Mouse (Mus musculus): ENCODE measurements around the gene Map4k5. TPM values are rescaled to one million over a fixed set of nuclear protein-coding genes. Genes with fewer than 3 reads are reported as not detected.

Gene Map4k5
- 31.9 and 33.7 TPM in 2 replicates for polyA plus RNA-seq (2016; fragmentation: Nextera tagmentation; extraction: Ambion mirVana)

DNA sequence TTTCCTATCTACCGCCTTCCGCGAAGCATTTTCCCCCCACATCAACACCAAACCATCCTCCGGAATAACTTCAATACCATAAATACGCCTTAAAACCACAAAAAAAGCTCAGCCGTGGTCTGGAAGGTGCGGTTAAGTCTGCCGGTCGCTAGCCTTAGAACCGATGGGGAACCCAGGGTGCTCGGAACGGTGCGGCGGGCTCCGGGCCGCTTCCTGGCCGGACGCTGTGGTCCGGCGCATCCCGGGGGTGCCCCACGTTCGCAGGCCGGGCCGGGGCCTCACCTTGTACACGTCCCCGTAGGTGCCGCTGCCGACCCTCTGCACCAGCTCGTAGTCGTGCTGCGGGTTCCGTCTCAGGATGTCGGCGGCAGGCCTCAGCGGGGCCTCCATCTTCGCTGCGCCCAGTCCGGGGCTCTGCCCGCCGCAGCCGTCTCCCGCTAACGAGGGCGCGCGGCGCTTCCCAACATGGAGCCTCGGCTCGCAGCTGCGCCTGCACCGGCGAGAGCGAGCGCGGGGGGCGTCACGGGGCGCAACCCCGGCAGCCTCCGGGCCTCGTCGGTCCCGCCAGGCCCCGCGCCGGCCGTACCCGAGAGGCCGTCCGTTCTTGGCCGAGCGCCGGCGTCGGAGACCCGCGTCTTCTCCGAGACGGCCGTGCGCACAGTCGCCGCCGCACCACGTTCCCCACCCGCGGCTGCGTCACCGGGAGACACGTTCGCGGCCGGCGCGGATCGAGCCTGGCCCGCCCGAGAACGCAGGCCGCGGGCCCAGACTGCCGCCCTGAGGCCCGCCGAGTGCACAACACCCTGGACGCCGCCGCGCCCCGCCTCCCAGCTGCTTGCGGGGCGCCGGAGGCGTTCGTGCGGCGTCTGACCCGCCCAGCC lies at the start of gene Map4k5, which contains the start of gene Atl1:
TSS of gene Map4k5 (minus strand) at position 830 of the 881 bp plus-strand sequence.
TSS of gene Atl1 (plus strand) at position 244 of the 881 bp plus-strand sequence.
- Histone ChIP-seq H3K36me3 (replicated peaks) (peaks cover 6% of the 10 kb centered on the region; the same call in 1 of the 2 replicates), H3K4me1 (peaks cover 47% of the 10 kb centered on the region), H3K9me3 (no peaks in the 10 kb centered on the region), H3K4me3 (peak within 1 kb of the TSS; percentile 92), H3K27me3 (replicated peaks; ENCODE audit: low read depth, poor library complexity, severe bottlenecking) (no peaks in the 10 kb centered on the region), H3K27ac (replicated peaks) (peak within 1 kb of the TSS; percentile 98)
- DNase-seq (ENCODE audit: low spot score): peak; percentile 92
- WGBS: under 1% methylated on average over 118 of the region's 118 CpGs

DNA sequence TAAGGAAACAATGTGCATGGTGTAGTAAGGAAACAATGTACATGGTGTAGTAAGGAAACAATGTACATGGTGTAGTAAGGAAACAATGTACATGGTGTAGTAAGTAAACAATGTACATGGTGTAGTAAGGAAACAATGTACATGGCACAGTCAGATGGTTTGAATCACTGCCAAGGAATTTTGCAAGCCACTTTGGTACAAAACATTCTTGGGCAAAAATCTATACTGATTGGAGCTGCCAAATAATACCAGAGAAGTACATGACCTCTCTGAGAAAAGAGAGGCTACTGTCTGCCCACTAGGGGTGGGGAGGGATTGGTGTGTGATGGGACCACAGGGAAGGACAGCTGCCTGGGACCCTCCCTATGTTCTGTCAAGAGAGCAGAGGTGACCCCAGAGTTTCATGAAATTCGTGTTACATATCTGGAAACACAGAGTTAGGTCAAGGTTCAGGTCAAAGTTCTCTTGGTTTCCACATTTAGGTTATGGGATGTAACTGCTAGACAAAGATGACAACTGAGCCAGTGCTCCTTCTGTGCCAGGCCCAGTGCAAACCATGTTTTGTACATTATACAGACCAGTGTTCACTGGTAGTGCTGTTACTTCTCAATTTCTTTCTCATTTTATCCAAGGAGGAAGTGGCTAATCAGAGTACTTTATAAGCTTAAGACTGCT lies 48.8 kb upstream of the Map4k5 start:
- Histone ChIP-seq H3K9me3 (no peaks in the 10 kb centered on the region), H3K4me1 (0 out of 2 replicates have a peak, but pooled peaks cover 6% of the 10 kb centered on the region), H3K4me3 (no peak overlapping the region), H3K36me3 (replicated peaks) (peaks cover 5% of the 10 kb centered on the region; the same call in 1 of the 2 replicates), H3K27me3 (replicated peaks; ENCODE audit: low read depth, poor library complexity, severe bottlenecking) (no peaks in the 10 kb centered on the region), H3K27ac (replicated peaks) (no peak overlapping the region)
- 55% methylated on average over 1 of the region's 1 CpGs for WGBS
- DNase-seq (ENCODE audit: low spot score): no peak

DNA sequence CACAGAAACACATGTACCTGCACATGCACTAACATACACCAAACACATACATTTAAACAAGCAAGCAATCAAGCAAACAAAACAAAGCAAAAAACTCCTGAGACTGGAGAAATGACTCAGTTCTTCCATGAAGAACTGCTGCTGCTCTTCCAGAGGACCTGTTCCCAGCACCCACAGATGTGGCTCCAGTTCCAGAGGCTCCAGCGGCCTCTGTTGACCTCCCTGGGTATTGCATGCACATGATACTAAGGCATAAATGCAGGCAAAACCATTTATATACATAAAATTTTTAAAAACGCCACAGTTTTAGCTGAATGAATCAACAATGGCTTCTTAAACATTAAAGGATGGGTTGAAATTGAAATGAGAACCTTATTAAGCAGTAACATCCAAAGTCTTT lies 46.3 kb upstream of the Map4k5 start:
- H3K36me3 ChIP-seq (replicated peaks): peaks cover 5% of the 10 kb centered on the region; the same call in 1 of the 2 replicates
- no peak overlapping the region for H3K27ac ChIP-seq (replicated peaks)
- no peak overlapping the region for H3K4me3 ChIP-seq
- no peaks in the 10 kb centered on the region for H3K9me3 ChIP-seq
- H3K4me1 ChIP-seq: 0 out of 2 replicates have a peak, but pooled peaks cover 6% of the 10 kb centered on the region
- 58% methylated on average over 2 of the region's 2 CpGs for WGBS
- no peak for DNase-seq (ENCODE audit: low spot score)
- H3K27me3 ChIP-seq (replicated peaks; ENCODE audit: low read depth, poor library complexity, severe bottlenecking): no peaks in the 10 kb centered on the region

DNA sequence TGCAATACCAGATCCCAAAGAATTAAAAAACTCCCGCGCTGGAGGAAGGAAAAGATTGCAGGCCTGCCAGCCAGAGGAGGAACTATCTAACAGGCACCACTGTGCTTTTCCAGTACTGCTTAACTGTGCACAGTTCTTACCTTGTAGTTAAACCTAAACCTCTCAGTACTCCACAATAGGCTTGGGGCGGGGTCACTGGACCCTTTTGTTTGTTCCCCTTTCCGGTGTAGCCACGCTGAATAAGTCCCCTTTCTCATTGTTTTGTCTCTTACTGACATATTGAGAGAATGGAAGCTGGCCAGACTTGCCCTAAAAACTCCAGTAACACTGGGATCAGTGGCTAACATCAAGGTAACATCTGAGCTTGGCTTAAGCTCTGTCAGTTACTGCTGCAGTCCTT lies 44.7 kb upstream of the Map4k5 start:
- Histone ChIP-seq H3K4me3 (no peak overlapping the region), H3K27me3 (replicated peaks; ENCODE audit: low read depth, poor library complexity, severe bottlenecking) (no peaks in the 10 kb centered on the region), H3K27ac (replicated peaks) (no peak overlapping the region), H3K36me3 (replicated peaks) (peaks cover 5% of the 10 kb centered on the region; the same call in 1 of the 2 replicates), H3K4me1 (0 out of 2 replicates have a peak, but pooled peaks cover 6% of the 10 kb centered on the region), H3K9me3 (no peaks in the 10 kb centered on the region)
- 73% methylated on average over 5 of the region's 5 CpGs for WGBS
- DNase-seq (ENCODE audit: low spot score): no peak

DNA sequence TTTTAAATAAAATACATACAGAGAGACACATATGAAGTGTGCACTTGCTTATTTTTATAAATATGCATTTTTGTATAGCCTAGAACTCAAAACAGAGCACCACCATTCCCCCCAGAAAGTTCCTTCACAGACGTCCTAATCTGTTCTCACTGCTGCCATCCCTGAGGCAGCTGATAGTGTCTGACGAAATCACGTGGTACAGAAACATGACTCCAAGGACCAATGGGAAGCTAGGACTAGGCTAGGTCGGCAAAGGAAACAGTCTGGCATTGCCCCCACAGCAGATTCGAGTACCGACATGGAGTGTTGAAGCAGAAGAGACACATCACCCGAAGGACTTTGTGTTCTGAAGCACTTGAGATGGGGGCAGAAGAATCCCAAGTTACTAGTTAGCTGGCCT lies 33.7 kb upstream of the Map4k5 start:
- Histone ChIP-seq H3K4me1 (no peaks in the 10 kb centered on the region), H3K9me3 (no peaks in the 10 kb centered on the region), H3K4me3 (no peak overlapping the region), H3K27ac (replicated peaks) (no peak overlapping the region), H3K27me3 (replicated peaks; ENCODE audit: low read depth, poor library complexity, severe bottlenecking) (no peaks in the 10 kb centered on the region), H3K36me3 (replicated peaks) (no peaks in the 10 kb centered on the region)
- WGBS: 54% methylated on average over 7 of the region's 7 CpGs
- DNase-seq (ENCODE audit: low spot score): no peak

DNA sequence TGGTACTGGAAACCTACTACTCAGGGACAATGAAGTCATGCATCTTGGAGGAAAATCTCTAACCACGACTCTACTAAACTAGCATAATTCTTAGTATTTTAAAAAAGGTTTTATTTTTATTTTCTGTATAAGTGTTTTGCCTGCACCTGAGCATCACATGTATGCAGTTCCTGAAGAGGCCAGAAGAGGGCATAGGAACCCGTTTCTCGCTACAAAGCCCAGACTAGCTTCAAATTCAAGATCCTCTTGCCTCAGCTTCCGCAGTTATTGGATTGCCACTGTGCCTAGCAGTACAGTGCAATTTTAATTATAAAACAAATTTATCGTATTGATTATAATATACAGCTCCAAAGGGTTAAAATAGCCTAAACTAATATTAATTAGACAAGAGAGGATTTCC lies 31.0 kb upstream of the Map4k5 start:
- 14% methylated on average over 5 of the region's 5 CpGs for WGBS
- H3K9me3 ChIP-seq: no peaks in the 10 kb centered on the region
- H3K27ac ChIP-seq (replicated peaks): no peak overlapping the region
- no peaks in the 10 kb centered on the region for H3K27me3 ChIP-seq (replicated peaks; ENCODE audit: low read depth, poor library complexity, severe bottlenecking)
- no peaks in the 10 kb centered on the region for H3K4me1 ChIP-seq
- no peak overlapping the region for H3K4me3 ChIP-seq
- DNase-seq (ENCODE audit: low spot score): peak; percentile 55
- no peaks in the 10 kb centered on the region for H3K36me3 ChIP-seq (replicated peaks)

DNA sequence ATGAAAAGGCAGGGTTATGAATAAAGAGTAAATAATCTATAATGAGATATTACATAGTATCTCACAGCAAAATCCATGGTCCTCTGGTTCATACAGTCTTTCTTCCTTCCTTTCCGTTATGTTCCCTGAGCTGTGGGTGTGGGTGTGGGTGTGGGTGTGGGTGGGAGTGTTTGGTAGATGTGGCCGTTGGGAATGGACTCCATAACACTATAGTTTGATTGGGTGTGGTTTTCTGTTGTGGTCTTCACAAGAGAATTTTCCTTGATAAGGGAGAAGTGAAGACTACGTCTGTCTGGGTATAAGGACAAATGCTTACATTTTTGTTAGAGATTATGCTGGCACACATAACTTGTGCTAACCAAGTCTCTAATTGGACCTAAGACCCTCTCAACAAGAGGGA lies 30.6 kb upstream of the Map4k5 start:
- no peaks in the 10 kb centered on the region for H3K27me3 ChIP-seq (replicated peaks; ENCODE audit: low read depth, poor library complexity, severe bottlenecking)
- no peak overlapping the region for H3K27ac ChIP-seq (replicated peaks)
- no peaks in the 10 kb centered on the region for H3K4me1 ChIP-seq
- no peaks in the 10 kb centered on the region for H3K9me3 ChIP-seq
- no peak for DNase-seq (ENCODE audit: low spot score)
- no peak overlapping the region for H3K4me3 ChIP-seq
- 71% methylated on average over 3 of the region's 3 CpGs for WGBS
- H3K36me3 ChIP-seq (replicated peaks): no peaks in the 10 kb centered on the region

DNA sequence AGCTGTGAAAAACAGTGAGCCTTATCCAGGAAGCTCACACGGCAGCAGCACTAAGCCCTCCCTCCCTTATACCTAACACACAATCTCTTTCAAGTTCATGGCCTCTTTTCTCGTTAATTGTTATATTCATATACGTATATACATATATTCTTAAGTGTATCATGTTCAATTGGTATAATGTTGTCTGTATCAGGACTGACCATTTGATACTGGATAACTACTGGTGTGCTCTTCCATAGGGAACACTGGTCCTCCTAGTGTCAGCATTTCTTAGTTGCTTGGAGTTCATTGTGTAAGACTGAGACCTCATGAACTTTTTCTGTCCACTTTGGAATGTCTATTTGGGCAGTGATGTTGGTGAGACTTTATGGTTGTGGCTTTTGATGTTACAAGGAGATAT lies 30.1 kb upstream of the Map4k5 start:
- H3K27me3 ChIP-seq (replicated peaks; ENCODE audit: low read depth, poor library complexity, severe bottlenecking): no peaks in the 10 kb centered on the region
- WGBS: 83% methylated on average over 3 of the region's 3 CpGs
- H3K4me3 ChIP-seq: no peak overlapping the region
- H3K27ac ChIP-seq (replicated peaks): no peak overlapping the region
- DNase-seq (ENCODE audit: low spot score): no peak
- no peaks in the 10 kb centered on the region for H3K36me3 ChIP-seq (replicated peaks)
- H3K4me1 ChIP-seq: no peaks in the 10 kb centered on the region
- no peaks in the 10 kb centered on the region for H3K9me3 ChIP-seq

DNA sequence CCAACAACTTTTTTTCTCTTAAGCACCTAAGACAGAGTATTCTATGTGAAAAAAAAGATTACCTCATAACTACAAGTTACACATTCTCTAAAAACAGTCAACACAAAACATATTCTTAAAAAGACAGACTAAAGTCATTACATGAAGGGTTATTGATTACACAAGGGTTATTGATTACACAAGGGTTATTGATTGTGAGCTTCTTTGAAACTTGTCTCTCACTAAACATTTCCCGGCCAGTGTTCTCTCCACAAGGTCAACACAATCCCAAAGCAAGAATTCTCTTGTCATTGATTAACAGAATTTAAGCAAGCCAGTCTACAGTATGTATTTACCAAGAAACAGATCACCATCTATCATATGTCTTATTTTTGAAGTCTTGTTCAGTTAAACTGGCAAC lies 29.1 kb upstream of the Map4k5 start:
- no peaks in the 10 kb centered on the region for H3K27me3 ChIP-seq (replicated peaks; ENCODE audit: low read depth, poor library complexity, severe bottlenecking)
- WGBS: 79% methylated on average over 1 of the region's 1 CpGs
- no peaks in the 10 kb centered on the region for H3K4me1 ChIP-seq
- no peaks in the 10 kb centered on the region for H3K36me3 ChIP-seq (replicated peaks)
- H3K4me3 ChIP-seq: no peak overlapping the region
- no peak overlapping the region for H3K27ac ChIP-seq (replicated peaks)
- DNase-seq (ENCODE audit: low spot score): no peak
- H3K9me3 ChIP-seq: no peaks in the 10 kb centered on the region

DNA sequence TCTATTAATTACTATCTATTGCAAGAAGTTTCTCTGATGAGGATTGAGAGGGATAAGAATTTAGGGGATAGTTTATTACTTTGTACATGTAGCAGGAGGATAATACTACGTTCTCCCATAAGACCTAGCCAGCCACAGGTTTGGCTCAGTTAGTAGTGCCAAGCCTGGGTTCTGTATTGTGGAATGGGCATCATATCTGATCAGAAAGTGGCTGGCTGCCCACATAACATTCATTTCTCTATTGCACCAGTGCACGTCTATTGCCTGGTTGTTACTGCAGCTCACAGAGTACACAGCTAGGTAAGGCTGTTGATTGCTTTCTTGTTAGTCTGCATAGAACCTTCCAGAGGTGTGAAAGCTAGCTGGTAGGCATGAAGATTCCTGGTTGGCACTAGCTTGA lies 24.9 kb upstream of the Map4k5 start:
- WGBS: 86% methylated on average over 2 of the region's 2 CpGs
- Histone ChIP-seq H3K36me3 (replicated peaks) (no peaks in the 10 kb centered on the region), H3K9me3 (no peaks in the 10 kb centered on the region), H3K27ac (replicated peaks) (no peak overlapping the region), H3K27me3 (replicated peaks; ENCODE audit: low read depth, poor library complexity, severe bottlenecking) (no peaks in the 10 kb centered on the region), H3K4me1 (no peaks in the 10 kb centered on the region), H3K4me3 (no peak overlapping the region)
- no peak for DNase-seq (ENCODE audit: low spot score)

DNA sequence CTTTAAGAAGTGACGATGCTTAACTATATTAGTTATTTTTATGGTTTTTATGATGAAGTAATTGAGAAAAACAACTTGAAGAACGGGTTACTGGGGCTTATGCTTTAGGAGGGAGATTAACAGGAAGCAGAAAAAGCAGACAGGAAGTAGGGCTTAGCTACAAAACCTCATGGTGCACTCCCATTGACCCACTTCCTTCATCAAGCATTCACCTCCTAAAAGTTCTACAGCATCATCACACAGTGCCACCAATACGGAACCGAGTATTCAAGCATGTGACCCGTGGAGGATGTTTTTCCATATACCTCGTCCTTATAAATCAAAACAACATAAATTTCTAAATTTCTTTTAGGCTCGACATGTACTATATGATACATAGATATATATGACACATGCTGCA lies 19.7 kb upstream of the Map4k5 start:
- peaks cover 13% of the 10 kb centered on the region for H3K27me3 ChIP-seq (replicated peaks; ENCODE audit: low read depth, poor library complexity, severe bottlenecking)
- H3K27ac ChIP-seq (replicated peaks): no peak overlapping the region
- H3K36me3 ChIP-seq (replicated peaks): no peaks in the 10 kb centered on the region
- no peaks in the 10 kb centered on the region for H3K9me3 ChIP-seq
- peaks cover 10% of the 10 kb centered on the region for H3K4me1 ChIP-seq
- H3K4me3 ChIP-seq: no peak overlapping the region
- DNase-seq (ENCODE audit: low spot score): no peak
- 88% methylated on average over 7 of the region's 7 CpGs for WGBS

DNA sequence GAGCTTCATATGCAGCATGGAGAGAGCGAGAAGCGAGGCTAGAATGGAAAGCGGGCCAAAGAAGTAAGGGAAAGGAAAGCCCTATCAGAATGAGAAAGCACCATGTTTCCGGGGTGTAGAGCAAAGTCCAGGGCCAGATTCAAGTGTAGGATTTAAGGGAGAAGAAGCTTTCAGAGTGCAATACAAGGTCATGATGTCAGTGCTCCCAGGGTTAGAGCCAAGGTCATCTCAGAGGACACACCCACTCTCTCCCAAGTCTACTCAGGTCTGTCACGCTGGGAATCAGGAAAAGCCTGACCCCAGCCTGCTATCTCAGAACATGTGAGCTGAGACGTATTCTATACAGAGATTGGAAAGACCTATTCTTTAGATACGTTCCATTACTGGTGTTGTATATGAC lies 18.9 kb upstream of the Map4k5 start:
- Histone ChIP-seq H3K27me3 (replicated peaks; ENCODE audit: low read depth, poor library complexity, severe bottlenecking) (peaks cover 15% of the 10 kb centered on the region), H3K4me1 (peaks cover 14% of the 10 kb centered on the region), H3K4me3 (no peak overlapping the region), H3K36me3 (replicated peaks) (no peaks in the 10 kb centered on the region), H3K9me3 (no peaks in the 10 kb centered on the region), H3K27ac (replicated peaks) (no peak overlapping the region)
- DNase-seq (ENCODE audit: low spot score): no peak
- 84% methylated on average over 7 of the region's 7 CpGs for WGBS
